ENCODE assay signal across 18 mouse cellular contexts in genomic region chr13:93854325-93854724, GRCm38 (mm10).
DNase-seq lines count a peak whose midpoint lies in the region; ATAC-seq and TF ChIP-seq lines count a peak whose summit lies in the region.
"Had no signal": no experiment of that assay in that cellular context is flagged by ENCODE, and none has a peak within 500 bp of the region (broad histone marks: within the 10 kb centered on the region; RNA-seq: fewer than 3 reads in every experiment).

No protein-coding gene starts in this region.

- 37% methylated on average over 8 of the region's 8 CpGs for WGBS in kidney, embryonic 14.5 days
- 83% methylated on average over 8 of the region's 8 CpGs for WGBS in midbrain, postnatal 0 days
- WGBS in midbrain, embryonic 10.5 days: 86% methylated on average over 8 of the region's 8 CpGs

- no peaks in the 10 kb centered on the region for H3K9me3 ChIP-seq in kidney, embryonic 14.5 days (ENCODE audit: control insufficient read depth, low read length)
- H3K9me3 ChIP-seq in midbrain, postnatal 0 days (ENCODE audit: low read length): no peaks in the 10 kb centered on the region
- no peaks in the 10 kb centered on the region for H3K9me3 ChIP-seq in midbrain, embryonic 10.5 days (replicated peaks)
- H3K9me3 ChIP-seq: embryonic facial prominence, embryonic 10.5 days; forebrain, embryonic 13.5 days; heart, embryonic 13.5 days; hindbrain, embryonic 13.5 days had no signal

- H3K27me3 ChIP-seq in kidney, embryonic 14.5 days (ENCODE audit: control insufficient read depth, insufficient read depth, low read length): no peaks in the 10 kb centered on the region
- H3K27me3 ChIP-seq in midbrain, postnatal 0 days (ENCODE audit: insufficient read depth, low read length): no peaks in the 10 kb centered on the region
- H3K27me3 ChIP-seq in midbrain, embryonic 10.5 days (ENCODE audit: low read depth, poor library complexity, severe bottlenecking): no peaks in the 10 kb centered on the region
- H3K27me3 ChIP-seq: forebrain, embryonic 13.5 days; heart, embryonic 13.5 days; hindbrain, embryonic 13.5 days had no signal

- no peak overlapping the region for H3K4me3 ChIP-seq in kidney, embryonic 14.5 days (ENCODE audit: low read length)
- no peak overlapping the region for H3K4me3 ChIP-seq in layer of hippocampus, adult 2 months
- no peak overlapping the region for H3K4me3 ChIP-seq in midbrain, postnatal 0 days (ENCODE audit: low read depth, low read length)
- H3K4me3 ChIP-seq in midbrain, embryonic 10.5 days: no peak overlapping the region
- H3K4me3 ChIP-seq: embryonic facial prominence, embryonic 10.5 days; forebrain, embryonic 13.5 days; heart, embryonic 13.5 days; hindbrain, embryonic 13.5 days had no signal

- peak overlapping the region; percentile 64; the same call in 1 of the 2 replicates for H3K27ac ChIP-seq in kidney, embryonic 14.5 days (ENCODE audit: low read depth, low read length)
- H3K27ac ChIP-seq in layer of hippocampus, adult 2 months: peak overlapping the region; percentile 73
- H3K27ac ChIP-seq in midbrain, postnatal 0 days (ENCODE audit: low read depth, low read length): no peak overlapping the region
- no peak overlapping the region for H3K27ac ChIP-seq in midbrain, embryonic 10.5 days (replicated peaks)
- H3K27ac ChIP-seq: embryonic facial prominence, embryonic 10.5 days; forebrain, embryonic 13.5 days; heart, embryonic 13.5 days; hindbrain, embryonic 13.5 days had no signal

- TF ChIP-seq CTCF in layer of hippocampus, adult 2 months (conservative IDR thresholded peaks at IDR 0.05): no peak
- TF ChIP-seq CTCF in midbrain, postnatal 0 days (IDR thresholded peaks at IDR 0.05): no peak

- H3K4me1 ChIP-seq in kidney, embryonic 14.5 days (ENCODE audit: control insufficient read depth, insufficient read depth, low read length): peaks cover 57% of the 10 kb centered on the region
- no peaks in the 10 kb centered on the region; the same call in 1 of the 2 replicates for H3K4me1 ChIP-seq in midbrain, postnatal 0 days (ENCODE audit: insufficient read depth, low read length)
- peaks cover 26% of the 10 kb centered on the region for H3K4me1 ChIP-seq in midbrain, embryonic 10.5 days
- H3K4me1 ChIP-seq: forebrain, embryonic 13.5 days had no signal

- no peak for DNase-seq in kidney, postnatal 25 days
- DNase-seq in layer of hippocampus, adult 2 months (ENCODE audit: low spot score in 2 of 2): no peak
- DNase-seq in layer of hippocampus, adult 18-20 months (ENCODE audit: low spot score in 2 of 2): no peak
- DNase-seq in midbrain, postnatal 0 days (ENCODE audit: low spot score): no peak
- DNase-seq in midbrain, embryonic 10.5 days (ENCODE audit: low spot score): no peak
- DNase-seq in thymus, postnatal 4 days: no peak
- DNase-seq: adrenal gland, adult 2 months; adrenal gland, postnatal 25 days; cerebellum, adult 18-20 months; cerebellum, adult 9-11 months; gastrocnemius, postnatal 14 days; heart, postnatal 10 days had no signal

- no peaks in the 10 kb centered on the region for H3K36me3 ChIP-seq in kidney, embryonic 14.5 days (ENCODE audit: control insufficient read depth, insufficient read depth, low read length)
- H3K36me3 ChIP-seq in midbrain, postnatal 0 days (ENCODE audit: insufficient read depth, low read length): no peaks in the 10 kb centered on the region
- H3K36me3 ChIP-seq in midbrain, embryonic 10.5 days: no peaks in the 10 kb centered on the region
- H3K36me3 ChIP-seq: embryonic facial prominence, embryonic 10.5 days; heart, embryonic 13.5 days; hindbrain, embryonic 13.5 days had no signal

- ATAC-seq in kidney, embryonic 14.5 days (ENCODE audit: low FRiP score, low TSS enrichment): peak; percentile 77
- ATAC-seq in midbrain, postnatal 0 days (ENCODE audit: low FRiP score): 0 out of 2 replicates have a peak, but pooled peaks have one; percentile 38
- ATAC-seq: forebrain, embryonic 13.5 days had no signal

- no peak overlapping the region for H3K4me2 ChIP-seq in kidney, embryonic 14.5 days (replicated peaks; ENCODE audit: low read depth, low read length)
- H3K4me2 ChIP-seq in midbrain, postnatal 0 days (ENCODE audit: low read depth, low read length, poor library complexity, severe bottlenecking): no peak overlapping the region
- H3K4me2 ChIP-seq: forebrain, embryonic 13.5 days; heart, embryonic 13.5 days; hindbrain, embryonic 13.5 days had no signal

- H3K9ac ChIP-seq in kidney, embryonic 14.5 days (ENCODE audit: low read depth, low read length): no peak overlapping the region
- no peak overlapping the region for H3K9ac ChIP-seq in midbrain, postnatal 0 days (replicated peaks; ENCODE audit: low read length, poor library complexity, severe bottlenecking)
- H3K9ac ChIP-seq: forebrain, embryonic 13.5 days; forebrain, postnatal 0 days; heart, embryonic 13.5 days; hindbrain, embryonic 13.5 days had no signal

Comparison
In these comparisons a context has a peak if more than half of its experiments do, and no peak if none do; other contexts are left out.
1. H3K27ac ChIP-seq: peak in kidney, embryonic 14.5 days (single experiment) and layer of hippocampus, adult 2 months (single experiment); none in midbrain, postnatal 0 days (single experiment) and midbrain, embryonic 10.5 days (single experiment).